Mouse (Mus musculus) MEL (cell line): ENCODE data around the gene Tenm3. TPM values are rescaled to one million over a fixed set of nuclear protein-coding genes. Genes with fewer than 3 reads are reported as not detected.

Source experiments
- DNase-seq: peaks from one replicate; pipeline ENCODE4 v3.0.0; 2011; ENCODE audit warnings: low read depth, low spot score
- H3K27ac ChIP-seq: 2 replicates; pipeline ENCODE4 v1.5.1; 2012; ENCODE audit warnings: low read depth, mild to moderate bottlenecking, control low read depth, low read length, moderate library complexity; ENCODE audit not compliant: control insufficient read depth
- H3K27me3 ChIP-seq, 2 experiments: fragments of 150-350 bp in 1 of 2; sonication (generic) in 1 of 2; 2 replicates each; pipeline ENCODE4 v1.6.1; 2012; ENCODE audit warnings: low read length in 2 of 2, mild to moderate bottlenecking in 2 of 2, improper control_type of control experiment in 1 of 2, moderate library complexity in 1 of 2; ENCODE audit not compliant: insufficient read depth in 2 of 2, control insufficient read depth in 1 of 2
- H3K36me3 ChIP-seq, 2 experiments: 2 replicates each; pipeline ENCODE4 v1.6.1; 2012 to 2014; ENCODE audit warnings: low read length in 2 of 2, improper control_type of control experiment in 1 of 2, inconsistent platforms in 1 of 2, mild to moderate bottlenecking in 1 of 2; ENCODE audit not compliant: insufficient read depth in 2 of 2, control insufficient read depth in 1 of 2
- H3K4me1 ChIP-seq, 2 experiments: fragments of 150-350 bp in 1 of 2; sonication (generic) in 1 of 2; 2 replicates each; pipeline ENCODE4 v1.6.1; 2012; ENCODE audit warnings: low read length in 2 of 2, improper control_type of control experiment in 1 of 2, mild to moderate bottlenecking in 1 of 2; ENCODE audit not compliant: insufficient read depth in 2 of 2, control insufficient read depth in 1 of 2
- H3K4me3 ChIP-seq, 2 experiments: fragments of 150-350 bp in 1 of 2; sonication (generic) in 1 of 2; 2 replicates each; pipeline ENCODE4 v1.5.1; 2012; ENCODE audit warnings: low read depth in 2 of 2, low read length in 2 of 2, mild to moderate bottlenecking in 2 of 2, moderate library complexity in 2 of 2, control low read depth in 1 of 2, improper control_type of control experiment in 1 of 2; ENCODE audit not compliant: control insufficient read depth in 1 of 2, insufficient read depth in 1 of 2
- H3K79me2 ChIP-seq: 2 replicates; pipeline ENCODE4 v1.6.1; 2012; ENCODE audit warnings: mild to moderate bottlenecking, low read length, moderate library complexity; ENCODE audit not compliant: control insufficient read depth, poor library complexity, insufficient read depth
- H3K9ac ChIP-seq: 2 replicates; pipeline ENCODE4 v1.6.1; 2012; ENCODE audit warnings: low read depth, mild to moderate bottlenecking, control low read depth, low read length, moderate library complexity; ENCODE audit not compliant: control insufficient read depth, poor library complexity, severe bottlenecking
- H3K9me3 ChIP-seq: fragments of 150-350 bp; sonication (generic); replicated peaks from 2 replicates; pipeline ENCODE4 v1.6.1; 2012; ENCODE audit warnings: mild to moderate bottlenecking, low read length, improper control_type of control experiment, moderate library complexity; ENCODE audit not compliant: insufficient read depth
- BHLHE40 ChIP-seq: IDR thresholded peaks from 2 replicates; pipeline ENCODE4 v1.6.1; 2012; ENCODE audit warnings: low read depth, mild to moderate bottlenecking, inconsistent platforms, low read length, improper control_type of control experiment, borderline replicate concordance
- CHD1 ChIP-seq: IDR thresholded peaks from 2 replicates; pipeline ENCODE4 v1.6.1; 2012; ENCODE audit warnings: low read depth, mild to moderate bottlenecking, inconsistent platforms, low read length, improper control_type of control experiment
- CTCF ChIP-seq, 3 experiments: IDR thresholded peaks in 2 of 3; conservative IDR thresholded peaks in 1 of 3; 2 replicates each; pipeline ENCODE4 v1.5.1; 2011 to 2012; ENCODE audit warnings: low read length in 3 of 3, low read depth in 2 of 3, mild to moderate bottlenecking in 2 of 3, improper control_type of control experiment in 1 of 3, inconsistent platforms in 1 of 3, mixed read lengths in 1 of 3, moderate library complexity in 1 of 3; ENCODE audit not compliant: control insufficient read depth in 1 of 3, insufficient read depth in 1 of 3, poor library complexity in 1 of 3, severe bottlenecking in 1 of 3
- E2F4 ChIP-seq: IDR thresholded peaks from 2 replicates; pipeline ENCODE4 v1.6.1; 2011; ENCODE audit warnings: low read depth, low read length, improper control_type of control experiment, borderline replicate concordance
- EP300 ChIP-seq, 2 experiments: IDR thresholded peaks; 2 replicates each; pipeline ENCODE4 v1.6.1; 2011; ENCODE audit warnings: improper control_type of control experiment in 2 of 2, low read length in 2 of 2, low read depth in 1 of 2, mild to moderate bottlenecking in 1 of 2
- GABPA ChIP-seq: IDR thresholded peaks from 2 replicates; pipeline ENCODE4 v1.6.1; 2012; ENCODE audit warnings: low read depth, mild to moderate bottlenecking, inconsistent platforms, low read length, improper control_type of control experiment, moderate library complexity
- JUND ChIP-seq: IDR thresholded peaks from 2 replicates; pipeline ENCODE4 v1.6.1; 2011; ENCODE audit warnings: low read depth, mild to moderate bottlenecking, improper control_type of control experiment, low read length
- MAZ ChIP-seq: IDR thresholded peaks from 2 replicates; pipeline ENCODE4 v1.6.1; 2012; ENCODE audit warnings: low read depth, mild to moderate bottlenecking, inconsistent platforms, low read length, improper control_type of control experiment
- MEF2A ChIP-seq: IDR thresholded peaks from 2 replicates; pipeline ENCODE4 v1.6.1; 2014; ENCODE audit warnings: low read depth, mild to moderate bottlenecking, inconsistent platforms, low read length, improper control_type of control experiment; ENCODE audit not compliant: poor library complexity, insufficient replicate concordance, severe bottlenecking; ENCODE audit errors: extremely low read depth
- MXI1 ChIP-seq: IDR thresholded peaks from 2 replicates; pipeline ENCODE4 v1.6.1; 2011; ENCODE audit warnings: mild to moderate bottlenecking, low read depth, low read length, improper control_type of control experiment
- NELFE ChIP-seq: IDR thresholded peaks from 2 replicates; pipeline ENCODE4 v1.6.1; 2011; ENCODE audit warnings: low read depth, low read length, improper control_type of control experiment
- NRF1 ChIP-seq: IDR thresholded peaks from 2 replicates; pipeline ENCODE4 v1.6.1; 2014; ENCODE audit warnings: low read depth, mild to moderate bottlenecking, inconsistent platforms, low read length, improper control_type of control experiment, moderate library complexity; ENCODE audit not compliant: poor library complexity, insufficient read depth, severe bottlenecking
- RCOR1 ChIP-seq: IDR thresholded peaks from 2 replicates; pipeline ENCODE4 v1.6.1; 2012; ENCODE audit warnings: low read depth, mild to moderate bottlenecking, inconsistent platforms, low read length, improper control_type of control experiment
- USF1 ChIP-seq: IDR thresholded peaks from 2 replicates; pipeline ENCODE4 v1.6.1; 2014; ENCODE audit warnings: low read depth, mild to moderate bottlenecking, inconsistent platforms, low read length, improper control_type of control experiment, moderate library complexity
- USF2 ChIP-seq, 2 experiments: IDR thresholded peaks; 2 replicates each; pipeline ENCODE4 v1.6.1; 2011 to 2012; ENCODE audit warnings: improper control_type of control experiment in 2 of 2, low read length in 2 of 2, borderline replicate concordance in 1 of 2, inconsistent platforms in 1 of 2, low read depth in 1 of 2, mild to moderate bottlenecking in 1 of 2; ENCODE audit not compliant: insufficient read depth in 1 of 2
- ZMIZ1 ChIP-seq: IDR thresholded peaks from 2 replicates; pipeline ENCODE4 v1.6.1; 2012; ENCODE audit warnings: low read depth, mild to moderate bottlenecking, inconsistent platforms, low read length, improper control_type of control experiment, moderate library complexity
- polyA plus RNA-seq, 2 experiments: library from polyadenylated mRNA; stranded (reverse) in 1 of 2; unstranded in 1 of 2; fragments of >175 nt in 1 of 2; fragments of >200 nt in 1 of 2; gene quantifications; 2 replicates each; pipeline versions ENCODE4 v1.2.1 to v1.2.4; 2012; ENCODE audit warnings: low replicate concordance in 2 of 2, low read depth in 1 of 2; ENCODE audit not compliant: insufficient read length in 2 of 2, insufficient read depth in 1 of 2, missing spikeins in 1 of 2
- total RNA-seq: library from RNA; depleted of rRNA; stranded (reverse); fragments of 300-350 nt; gene quantifications from 2 replicates; pipeline ENCODE4 v1.2.3, GENCODE M21; 2012

Tenm3 gene
- total and polyA plus RNA-seq, 3 experiments = not detected

- Histone ChIP-seq H3K79me2 (no peaks in the 10 kb centered on the region), H3K9me3 (no peaks in the 10 kb centered on the region), H3K27me3 (no peaks in the 10 kb centered on the region), H3K4me1 (no peaks in the 10 kb centered on the region), H3K36me3 (no peaks in the 10 kb centered on the region), H3K9ac (no peak overlapping the region), H3K4me3 (no peak overlapping the region), H3K27ac (no peak overlapping the region)
- TF ChIP-seq USF2 (IDR thresholded peaks at IDR 0.05; ENCODE audit: borderline replicate concordance in 1 of 2, insufficient read depth in 1 of 2, low read depth in 1 of 2, low read length in 2 of 2) = no peak
- TF ChIP-seq BHLHE40 = no peak
- TF ChIP-seq GABPA = no peak
- TF ChIP-seq ZMIZ1 = no peak
- no peak for TF ChIP-seq NELFE
- TF ChIP-seq NRF1 = no peak
- TF ChIP-seq MAZ = no peak
- no peak for TF ChIP-seq E2F4
- no peak for TF ChIP-seq MEF2A
- TF ChIP-seq MXI1 = no peak
- TF ChIP-seq JUND = no peak
- TF ChIP-seq RCOR1 = no peak
- no peak for TF ChIP-seq CHD1
- TF ChIP-seq USF1 = no peak
- no peak for TF ChIP-seq CTCF (IDR thresholded peaks at IDR 0.05 in 2 of 3, conservative IDR thresholded peaks at IDR 0.05 in 1 of 3; ENCODE audit: control insufficient read depth in 1 of 3, insufficient read depth in 1 of 3, low read depth in 2 of 3, low read length in 3 of 3, poor library complexity in 1 of 3, severe bottlenecking in 1 of 3)
- DNase-seq = no peak
These were observed 155.6 kb downstream of the Tenm3 start for GRCm38 (mm10) chr8:48688188-48688587.

- DNase-seq = no peak
- no peak for TF ChIP-seq EP300 (IDR thresholded peaks at IDR 0.05; ENCODE audit: low read depth in 1 of 2, low read length in 2 of 2)
- Histone ChIP-seq H3K4me3 (no peak overlapping the region), H3K27me3 (no peaks in the 10 kb centered on the region), H3K9me3 (no peaks in the 10 kb centered on the region), H3K4me1 (no peaks in the 10 kb centered on the region), H3K79me2 (no peaks in the 10 kb centered on the region), H3K36me3 (no peaks in the 10 kb centered on the region), H3K9ac (no peak overlapping the region), H3K27ac (no peak overlapping the region)
These were observed 170.3 kb downstream of the Tenm3 start for GRCm38 (mm10) chr8:48673476-48673875.
